Mouse (Mus musculus): ENCODE data around the gene 1700030K09Rik.

Gene 1700030K09Rik

DNA sequence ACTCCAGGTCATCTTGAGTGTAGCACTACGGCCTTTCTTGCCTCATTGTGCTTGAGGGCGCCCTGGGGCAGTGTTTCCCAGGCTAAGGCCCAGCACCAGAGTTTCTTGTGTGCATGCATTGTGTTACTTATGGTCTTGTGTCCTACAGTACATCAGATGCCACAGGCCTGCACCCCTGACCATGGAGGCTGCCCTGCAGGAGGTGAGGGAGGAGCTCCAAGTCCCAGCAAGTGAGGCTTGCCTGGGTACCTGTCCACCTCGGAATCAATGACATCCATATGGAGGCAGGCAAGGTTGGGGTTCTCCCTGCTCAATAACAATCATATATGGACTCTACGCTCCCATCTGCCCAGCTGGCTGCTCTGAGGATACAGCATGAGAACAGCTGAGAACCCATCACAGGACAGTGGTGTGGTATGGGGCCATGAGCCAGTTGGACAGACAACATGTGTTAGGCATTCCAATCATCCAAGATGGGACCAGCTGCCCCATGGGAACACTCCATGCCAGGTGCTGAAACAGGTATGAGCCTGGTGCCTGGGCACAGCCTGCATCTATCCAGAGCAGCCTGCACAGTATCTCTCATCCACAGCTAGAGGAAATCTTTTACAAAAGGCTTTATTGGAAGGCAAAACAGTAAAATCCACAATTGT lies 16.3 kb downstream of the 1700030K09Rik start:
- no peak for DNase-seq

DNA sequence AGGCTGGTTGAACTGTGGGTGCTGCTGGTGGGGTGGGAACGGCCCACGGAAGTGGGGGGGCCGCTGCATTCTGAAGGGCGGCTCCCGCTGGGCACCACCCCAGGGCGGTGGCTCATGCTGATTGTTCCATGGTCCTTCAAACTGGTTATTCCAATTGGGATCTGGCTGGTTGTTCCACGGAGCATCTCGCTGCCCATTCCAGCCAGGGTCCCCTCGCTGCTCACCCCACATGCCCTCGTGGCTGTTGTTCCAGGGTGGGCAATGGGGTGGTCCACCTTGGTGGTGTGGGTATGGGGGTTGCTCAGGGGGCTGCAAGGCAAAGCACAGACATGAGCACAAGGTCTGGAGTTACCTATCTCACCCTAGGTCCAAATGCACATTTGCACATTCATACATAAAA lies 20.5 kb downstream of the 1700030K09Rik start:
- no peak for DNase-seq

DNA sequence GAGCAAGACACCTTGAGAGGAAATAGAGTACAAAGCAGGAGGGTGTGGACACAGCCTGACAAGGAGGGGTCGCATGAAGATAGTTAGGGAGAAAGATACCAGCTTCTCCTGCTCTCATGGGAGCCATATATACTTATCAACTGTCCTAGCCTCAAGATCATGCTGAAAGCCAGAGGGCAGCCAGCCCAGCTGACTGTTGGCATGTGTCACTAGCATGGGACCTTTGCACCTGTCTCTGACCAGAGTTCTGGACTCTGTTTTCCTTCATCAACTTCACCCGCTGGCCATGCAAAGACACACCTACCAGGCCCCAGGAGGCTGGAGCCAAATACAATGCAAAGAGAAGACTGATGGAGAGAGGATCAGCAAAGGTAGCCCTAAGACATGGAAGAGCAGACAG lies 25.6 kb downstream of the 1700030K09Rik start:
- DNase-seq = no peak

DNA sequence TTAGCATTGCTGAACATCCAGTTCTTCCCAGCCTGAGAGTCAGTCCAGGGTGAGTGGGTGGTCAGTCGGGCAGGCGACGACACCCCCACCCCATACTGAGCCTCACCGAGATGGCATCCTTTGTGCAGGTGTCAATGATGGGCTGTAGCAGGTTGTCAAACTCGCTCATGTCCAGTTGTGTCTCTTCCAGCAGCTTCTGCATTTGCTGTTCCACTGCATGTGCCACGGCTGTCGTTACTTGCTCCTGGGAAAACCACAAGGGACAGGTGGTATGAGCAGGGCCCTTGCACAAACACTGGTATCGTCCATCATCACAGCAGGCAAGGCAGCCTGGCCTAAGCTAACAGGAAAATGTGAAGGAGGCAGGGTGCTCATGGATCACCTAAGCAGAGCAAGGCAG lies 26.3 kb downstream of the 1700030K09Rik start:
- no peak for DNase-seq

DNA sequence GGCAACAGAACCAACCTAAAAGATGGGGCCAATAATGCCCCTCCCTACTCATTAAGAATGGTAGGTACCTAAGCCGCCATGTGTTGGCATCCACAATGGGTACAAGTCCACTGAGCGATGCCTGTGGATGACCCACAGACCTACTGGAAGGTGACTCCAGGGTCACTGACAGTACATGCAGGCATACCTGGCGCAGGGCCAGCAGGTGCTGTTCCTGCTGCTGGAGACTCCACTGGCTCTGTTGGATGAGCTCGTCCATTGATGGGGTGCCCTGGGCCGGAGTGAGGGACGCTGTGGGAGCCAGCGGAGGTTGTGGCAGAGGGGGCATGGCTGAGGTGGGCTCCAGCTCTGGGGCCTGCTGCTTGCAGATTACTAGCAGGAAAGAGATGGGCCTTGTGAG lies 27.0 kb downstream of the 1700030K09Rik start:
- no peak for DNase-seq

DNA sequence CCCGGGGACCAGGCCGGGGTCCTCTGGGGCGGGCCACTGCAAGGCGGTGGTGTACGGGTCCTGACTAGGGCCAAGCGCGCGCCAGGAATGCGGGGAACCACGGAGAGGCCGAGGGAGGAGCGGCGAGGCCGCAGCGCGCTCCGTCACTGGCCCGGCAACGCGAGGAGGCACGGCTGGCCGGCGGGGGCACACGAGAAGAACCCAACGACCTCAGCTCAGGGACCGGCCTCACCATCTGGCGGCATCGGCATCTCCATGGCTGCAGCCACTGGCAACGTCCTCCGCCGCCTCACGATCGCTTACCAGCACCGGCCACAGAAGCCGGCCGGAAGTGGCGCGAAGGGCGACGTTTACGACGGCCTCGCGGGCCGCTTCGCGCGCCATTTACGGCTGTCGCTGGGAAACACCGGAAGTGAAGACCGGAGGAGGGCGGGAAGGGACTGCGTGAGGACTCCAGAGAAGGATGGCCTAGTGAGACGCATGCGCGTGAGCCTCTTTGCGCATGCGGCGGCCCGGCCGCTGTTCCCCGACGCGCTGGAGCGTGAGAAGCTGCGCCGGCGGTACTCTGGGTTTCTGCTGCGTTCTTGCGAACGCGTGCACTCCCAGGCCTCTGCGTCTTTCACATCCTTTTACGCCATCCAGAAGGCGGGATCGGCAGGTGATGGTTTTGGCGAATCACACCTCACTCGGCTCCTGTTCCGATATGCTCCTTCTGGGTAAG lies 31.3 kb downstream of the 1700030K09Rik start, which contains the start of gene Cherp:
Cherp (minus strand) TSS at position 401 of the 721 bp plus-strand sequence.
- peak; percentile 98 for DNase-seq

DNA sequence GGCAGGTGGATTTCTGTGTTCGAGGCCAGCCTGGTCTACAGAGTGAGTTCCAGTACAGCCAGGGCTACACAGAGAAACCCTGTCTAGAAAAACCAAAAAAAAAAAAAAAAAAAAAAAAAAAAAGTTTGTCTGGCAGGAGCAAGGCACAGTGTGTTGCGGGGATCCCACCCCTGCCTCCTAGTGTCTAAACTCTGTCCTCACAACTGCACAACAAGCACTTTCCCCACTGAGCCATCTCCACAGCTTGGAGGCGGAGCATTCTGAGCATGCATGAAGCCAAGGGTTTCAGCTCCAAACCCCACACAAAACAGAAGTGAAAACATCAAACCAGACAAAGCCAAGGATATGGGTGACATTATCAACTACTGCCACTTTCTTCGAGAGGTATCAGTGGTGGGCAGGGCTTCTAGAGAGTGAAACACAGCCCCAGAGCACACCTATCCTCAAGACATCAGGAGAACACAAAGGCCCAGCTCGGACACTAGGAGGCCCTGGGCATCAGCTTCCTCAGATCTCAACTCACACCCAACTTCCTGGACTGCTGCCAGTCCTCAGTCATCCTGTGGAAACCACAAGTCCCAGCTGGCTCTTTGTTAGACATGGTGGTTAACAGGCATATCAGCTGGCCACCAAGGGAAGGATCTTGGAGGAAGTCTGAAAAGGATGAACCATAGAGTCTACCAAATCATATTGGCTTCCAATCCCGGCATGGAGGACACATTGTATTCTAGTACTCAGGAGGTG lies 41.9 kb downstream of the 1700030K09Rik start:
- peak; percentile 88 for DNase-seq

DNA sequence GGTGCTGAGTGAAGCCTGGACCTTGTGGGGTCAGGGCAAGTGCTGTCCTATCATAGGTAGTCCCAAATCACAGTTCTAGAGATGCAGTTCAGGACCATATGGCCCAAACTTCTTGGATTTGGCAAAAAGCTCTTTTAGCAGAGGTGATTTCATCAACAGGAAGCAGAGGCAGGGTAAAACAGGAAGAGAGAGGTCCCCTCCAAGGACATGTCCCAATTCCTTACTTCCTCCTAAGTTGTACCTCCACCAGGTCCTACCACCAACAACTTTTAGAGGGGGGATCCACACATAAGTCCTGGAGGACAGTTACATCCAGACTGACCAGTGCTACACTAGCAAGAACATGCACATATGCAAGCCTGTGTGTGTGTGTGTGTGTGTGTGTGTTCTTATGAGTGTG lies 43.3 kb downstream of the 1700030K09Rik start:
- no peak for DNase-seq

DNA sequence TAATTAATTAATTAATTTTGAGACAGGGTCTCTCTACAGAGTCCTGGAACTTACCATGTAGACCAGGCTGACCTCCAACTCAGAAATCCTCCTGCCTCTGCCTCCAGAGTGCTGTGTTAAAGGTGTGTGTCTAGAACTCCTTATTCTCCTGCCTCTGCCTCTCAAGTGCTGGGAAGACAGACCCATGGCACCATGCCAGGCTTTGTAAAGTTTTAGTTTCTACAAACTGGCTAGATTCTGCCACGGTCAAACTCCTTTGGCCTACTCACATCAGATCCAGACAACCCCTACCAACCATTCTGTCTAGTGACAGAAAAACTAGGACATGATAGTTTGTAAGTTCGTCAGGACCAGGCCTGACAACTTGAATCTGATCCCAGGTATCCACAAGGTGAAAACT lies 47.3 kb downstream of the 1700030K09Rik start:
- DNase-seq = no peak

DNA sequence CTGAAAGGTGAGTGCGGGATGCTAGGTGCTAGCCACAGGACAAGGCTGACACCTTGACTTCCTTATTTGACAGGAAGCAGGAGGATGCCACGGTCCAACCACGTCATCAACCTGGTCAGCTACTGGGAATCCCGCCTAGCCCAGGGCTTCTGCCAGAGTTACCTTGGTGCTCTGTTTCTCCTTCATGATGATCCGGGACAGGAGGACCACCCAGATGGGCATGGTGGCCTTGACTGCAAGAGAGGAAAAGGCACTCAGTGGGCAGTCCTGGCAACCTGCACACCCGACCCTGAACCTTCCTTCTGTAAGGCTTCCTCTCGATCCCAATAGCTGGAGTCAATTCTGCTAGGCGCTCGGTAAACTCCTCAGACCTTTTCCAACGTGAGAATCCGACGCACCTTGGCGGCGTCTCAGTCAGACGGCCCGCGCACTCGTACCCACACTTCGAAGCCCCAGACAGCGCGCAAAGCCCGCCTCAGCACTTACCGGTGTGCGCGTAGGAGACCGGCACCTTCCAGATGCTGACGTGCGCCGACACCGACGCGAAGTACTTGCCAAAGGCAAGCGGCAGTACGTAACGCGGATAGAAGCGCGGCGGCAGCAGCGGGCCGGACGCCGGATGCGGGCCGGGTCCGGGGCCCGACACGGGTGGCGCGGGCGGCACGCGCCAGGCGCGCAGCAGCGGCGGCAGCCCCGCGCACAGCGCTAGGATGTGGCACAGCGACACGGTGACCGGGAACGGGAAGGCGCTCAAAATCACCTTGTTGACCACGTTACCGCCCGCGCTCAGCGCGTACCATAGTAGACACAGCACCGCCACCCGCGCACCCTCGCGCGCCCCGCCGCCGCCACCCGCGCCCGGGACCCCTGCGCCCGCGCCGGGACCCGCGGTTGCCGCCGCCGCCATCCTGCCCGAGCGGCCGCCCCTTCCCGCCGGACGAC lies 48.3 kb downstream of the 1700030K09Rik start, which contains the start of gene Slc35e1:
Slc35e1 (minus strand) TSS at position 935 of the 942 bp plus-strand sequence.
- peak; percentile 33 for DNase-seq

DNA sequence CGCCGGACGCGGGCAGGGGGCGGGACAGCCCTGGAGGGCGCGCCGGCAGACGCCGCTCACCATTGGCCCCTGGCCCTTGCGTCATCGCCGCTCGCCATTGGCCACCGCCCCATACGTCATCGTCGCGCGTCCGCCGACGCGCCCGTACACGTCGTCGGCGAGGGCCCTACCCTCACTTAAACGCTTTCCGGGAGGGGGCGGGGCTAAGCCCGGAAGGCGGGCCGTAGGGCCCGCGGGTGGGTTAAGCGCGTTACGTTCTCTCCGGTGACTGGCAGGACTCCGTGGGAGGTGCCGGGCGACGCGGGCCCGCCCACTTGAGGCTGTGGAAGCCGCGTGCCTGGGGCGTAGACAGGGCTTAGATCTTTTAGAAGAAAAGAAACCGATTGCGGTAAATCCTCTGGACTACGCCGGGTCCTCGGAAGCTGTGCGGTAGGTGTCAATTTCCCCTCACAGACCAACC lies 49.0 kb downstream of the 1700030K09Rik start:
- peak; percentile 99 for DNase-seq

DNA sequence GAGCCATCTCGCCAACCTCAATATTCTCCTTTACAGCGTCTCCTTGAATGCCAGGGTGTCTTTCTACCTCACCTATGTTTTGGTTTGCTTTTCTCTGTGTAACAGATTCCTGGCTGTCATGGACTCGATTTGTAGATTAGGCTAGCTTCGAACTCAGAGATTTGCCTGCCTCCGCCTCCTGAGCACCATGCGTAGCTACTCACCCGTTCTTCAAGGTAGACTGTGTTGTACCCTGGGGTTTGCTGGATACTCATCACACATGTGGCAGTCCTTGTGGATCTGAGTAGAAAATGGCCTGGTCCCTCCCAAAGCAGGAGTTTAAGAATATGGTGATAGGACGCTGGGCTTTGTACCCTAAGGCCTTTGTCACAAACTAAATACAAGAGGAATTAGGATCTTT lies 49.7 kb downstream of the 1700030K09Rik start:
- DNase-seq = no peak

DNA sequence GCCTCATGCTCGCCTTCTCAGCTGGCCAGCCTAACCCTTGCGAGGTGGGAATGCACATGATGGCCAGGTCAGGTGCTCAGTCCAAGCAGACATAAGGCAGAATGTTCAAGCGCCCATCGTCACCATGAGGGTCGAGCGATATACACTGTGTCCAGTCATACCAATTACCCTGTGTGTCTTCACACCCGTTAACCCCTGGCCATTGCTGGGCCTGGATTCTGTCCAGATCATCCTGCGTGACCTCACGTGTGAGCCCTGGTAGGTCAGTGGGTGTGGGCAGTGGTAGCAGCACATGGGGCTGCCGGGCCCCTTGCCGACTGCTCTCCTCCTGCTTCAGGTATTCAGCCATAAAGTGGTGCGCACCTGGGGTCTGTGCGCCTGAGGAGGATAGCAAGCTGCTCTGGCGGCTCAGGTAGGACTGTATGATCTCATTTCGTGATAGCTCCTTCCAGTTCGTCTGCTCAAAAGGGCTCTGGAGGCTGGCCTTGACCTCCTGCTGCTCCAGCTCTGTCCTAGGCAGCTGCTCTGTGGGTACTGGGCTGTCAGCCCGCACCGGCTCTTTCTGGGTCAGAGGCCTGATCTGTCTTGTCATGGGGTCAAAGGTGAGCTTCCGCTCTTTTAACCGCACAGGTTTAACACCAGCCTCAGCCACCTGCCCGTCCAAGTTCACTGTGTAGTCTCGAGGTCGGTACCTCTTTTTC lies 51.9 kb downstream of the 1700030K09Rik start:
- no peak for DNase-seq

DNA sequence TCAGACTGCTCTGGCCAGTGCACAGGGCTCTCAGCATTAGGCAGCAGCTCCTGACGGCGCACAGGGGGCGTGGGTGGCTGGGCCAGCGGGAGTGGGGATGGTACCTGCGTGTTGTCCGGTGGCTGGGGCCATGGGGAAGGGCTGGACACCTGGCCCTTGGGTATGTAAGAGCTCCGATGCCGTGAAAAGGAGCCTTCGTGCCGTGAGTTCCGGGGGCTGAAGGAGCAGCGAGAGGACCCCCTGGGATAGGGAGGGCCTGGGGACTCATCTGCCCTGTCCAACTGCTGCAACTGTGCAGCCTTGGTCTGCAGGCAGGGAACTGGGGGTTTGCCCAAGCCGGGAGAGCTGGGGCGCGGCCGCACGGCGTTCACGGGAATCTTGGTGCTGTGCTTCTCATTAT lies 52.5 kb downstream of the 1700030K09Rik start:
- no peak for DNase-seq

DNA sequence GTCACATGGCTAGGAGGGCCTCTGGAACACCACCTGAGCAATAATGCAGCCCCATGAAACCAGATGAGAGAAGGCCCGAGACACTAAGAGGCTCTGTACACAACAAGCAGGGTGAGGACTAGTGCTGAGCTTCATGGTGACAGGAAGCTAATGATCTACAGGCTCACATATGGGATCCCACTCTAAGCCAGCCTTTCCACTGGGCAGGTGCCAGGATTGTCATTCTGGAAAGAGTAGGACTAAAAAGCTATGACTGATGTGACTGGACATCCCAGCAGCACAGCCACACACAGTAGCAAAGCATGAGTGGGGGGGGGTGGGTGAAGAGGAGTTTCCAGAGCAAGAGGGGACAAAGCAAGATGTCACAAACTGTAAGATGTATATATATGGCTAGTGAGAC lies 54.2 kb downstream of the 1700030K09Rik start:
- DNase-seq = no peak

DNA sequence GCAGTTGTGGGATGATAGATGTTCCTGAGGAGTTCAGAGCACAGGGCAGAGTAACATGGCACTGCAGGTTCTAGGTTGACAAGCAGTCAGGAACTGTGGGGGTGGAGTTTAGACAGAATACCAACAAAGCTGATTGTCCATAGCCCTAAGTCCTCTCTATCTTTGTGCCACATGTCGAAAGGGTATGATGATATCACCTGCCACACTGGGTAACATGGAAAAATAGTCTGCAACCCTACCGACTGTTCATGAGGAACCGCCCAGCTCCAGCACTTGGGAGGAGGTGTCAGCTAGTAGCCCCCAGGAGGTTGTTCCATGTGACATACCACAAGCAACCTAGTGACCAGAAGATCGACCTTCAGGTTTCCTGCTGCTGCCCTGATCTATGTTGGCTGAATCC lies 54.8 kb downstream of the 1700030K09Rik start:
- no peak for DNase-seq

DNA sequence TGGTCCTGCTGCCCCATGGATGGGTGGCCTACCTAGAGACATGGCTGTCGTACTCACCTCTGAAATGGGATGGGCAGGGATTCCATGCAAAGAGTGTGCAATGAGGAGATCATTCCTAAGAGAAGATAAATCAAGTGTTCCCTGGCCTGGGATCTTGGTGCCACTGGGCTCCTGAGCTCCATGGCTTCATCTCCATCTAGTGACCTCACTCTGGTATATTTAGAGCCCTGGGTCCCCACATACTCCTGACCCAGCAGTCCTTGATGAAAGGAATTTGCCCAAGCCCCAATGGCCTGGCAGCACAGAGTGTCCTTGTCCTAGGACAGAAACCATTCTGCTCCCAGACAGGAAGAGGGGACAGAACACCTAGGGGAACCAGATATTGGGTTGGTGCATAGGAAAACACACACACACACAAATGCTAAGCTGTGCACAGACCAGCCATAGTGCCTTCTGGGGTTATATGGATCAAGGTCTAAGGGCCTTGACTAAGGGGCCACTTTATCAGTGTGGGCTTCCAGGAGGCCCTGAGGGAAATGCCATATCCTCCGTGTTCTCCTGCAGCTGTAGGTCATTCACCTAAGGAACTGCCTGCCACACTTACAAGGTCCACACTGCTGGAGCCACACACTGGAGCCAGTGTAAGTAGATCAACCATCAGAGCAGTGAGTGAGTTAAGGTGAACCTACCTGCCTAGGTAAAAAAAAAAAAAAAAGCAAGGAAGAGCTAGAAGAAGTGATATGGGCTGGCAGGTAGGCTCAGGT lies 56.0 kb downstream of the 1700030K09Rik start:
- DNase-seq = no peak

DNA sequence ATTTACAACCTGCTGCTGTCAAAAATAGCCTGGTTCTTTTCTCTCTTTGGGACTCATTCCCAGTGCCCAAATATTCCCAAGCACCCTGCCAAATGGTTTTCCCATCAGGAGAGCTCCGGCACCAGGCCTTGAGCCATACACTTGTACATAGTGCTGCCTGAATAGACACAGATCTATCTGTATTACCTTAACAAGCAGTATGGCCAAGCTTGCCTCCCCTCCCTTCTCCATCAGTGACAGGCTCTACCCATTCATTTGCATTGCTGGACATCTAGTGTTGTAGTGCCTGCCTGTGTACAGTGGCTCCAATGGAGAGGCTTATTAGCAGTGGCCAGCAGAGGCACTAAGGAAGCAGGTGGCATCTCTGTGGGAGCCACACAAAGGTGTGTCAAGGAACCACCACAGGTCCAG lies 56.8 kb downstream of the 1700030K09Rik start:
- no peak for DNase-seq

DNA sequence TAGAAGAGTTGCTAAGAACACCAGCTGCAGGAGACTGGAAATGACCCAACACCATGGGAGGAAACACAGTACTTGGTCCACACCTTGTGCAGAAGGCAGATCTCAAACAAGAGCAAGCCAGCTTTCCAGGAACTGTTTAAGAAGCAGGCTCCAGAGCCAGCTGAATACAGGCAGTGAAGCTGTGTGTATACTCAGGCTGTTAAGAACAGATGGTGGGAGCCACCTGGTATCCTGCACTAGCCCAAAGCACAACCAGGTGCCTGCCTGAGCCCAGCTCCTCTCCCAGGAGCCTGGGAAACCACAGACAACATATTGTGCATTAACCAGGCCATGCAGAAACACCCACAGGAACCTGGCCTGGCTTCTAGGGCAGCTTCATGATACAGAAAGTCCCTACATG lies 60.5 kb downstream of the 1700030K09Rik start:
- no peak for DNase-seq

DNA sequence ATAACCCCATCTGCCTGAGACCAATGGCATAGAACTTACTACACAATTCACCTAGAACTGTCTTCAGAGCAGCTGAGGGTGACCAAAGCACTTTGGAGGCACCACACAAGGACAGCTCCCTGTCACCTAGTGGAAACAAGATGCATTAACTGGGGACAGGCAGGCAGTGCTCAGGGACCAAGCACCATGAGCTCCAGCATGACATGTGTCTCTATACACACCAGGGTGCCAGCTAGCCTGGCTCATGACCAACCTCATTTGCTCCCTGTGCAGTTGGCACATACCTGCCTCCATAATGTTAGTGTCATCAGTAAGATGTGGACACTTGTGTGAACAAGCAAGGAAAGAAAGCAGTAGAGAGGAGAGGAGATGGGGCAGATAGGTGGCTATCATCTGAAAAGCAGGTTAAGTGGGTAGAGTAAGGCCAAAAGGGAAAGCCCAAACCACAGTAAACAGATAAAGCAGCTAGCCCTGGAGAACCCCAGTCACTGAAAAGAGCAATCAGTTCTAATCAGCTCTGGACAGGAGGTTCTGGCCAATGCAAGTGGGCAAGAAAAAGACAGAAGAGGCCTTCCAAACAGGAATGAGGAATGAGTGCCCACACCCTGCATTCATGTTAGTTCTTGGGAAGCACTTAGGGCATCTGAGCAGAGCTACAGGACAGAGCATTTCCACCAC lies 61.1 kb downstream of the 1700030K09Rik start:
- no peak for DNase-seq

Measured in lung, postnatal 36 days (tissue).